Mouse (Mus musculus): ENCODE data around the gene Hk2. TPM values are rescaled to one million over a fixed set of nuclear protein-coding genes. Genes with fewer than 3 reads are reported as not detected.
A peak's percentile ranks its signal among the peaks of the same experiment; 100 is the strongest.

Hk2 gene
- total RNA-seq (2021), result 10 to 100 TPM; 50.0 to 61.7 TPM
- long read RNA-seq, experiment 1, full-length matches to known transcripts, result 24 of 45 reads
- long read RNA-seq, experiment 1, partial matches to known transcripts, result 9 of 45 reads
- long read RNA-seq, experiment 1, other reads (novel, unspliced or antisense), result 12 of 45 reads
- long read RNA-seq, experiment 2, full-length matches to known transcripts, result 21 of 39 reads
- long read RNA-seq, experiment 2, partial matches to known transcripts, result 7 of 39 reads
- long read RNA-seq, experiment 2, other reads (novel, unspliced or antisense), result 11 of 39 reads

GRCm38 (mm10) chr6:82774321-82774764 lies at the start of gene Hk2:
Gene Hk2, minus strand, starts transcription at chr6:82774454.
- DNase-seq, result peak; percentile 83

GRCm38 (mm10) chr6:82821758-82822253 lies 47.6 kb upstream of the Hk2 start:
- no peak for DNase-seq

GRCm38 (mm10) chr6:82820716-82821115 lies 46.5 kb upstream of the Hk2 start:
- DNase-seq, result no peak

GRCm38 (mm10) chr6:82814821-82815220 lies 40.6 kb upstream of the Hk2 start:
- DNase-seq, result no peak

- no peak for DNase-seq
Measured at GRCm38 (mm10) chr6:82807984-82808700, 33.9 kb upstream of the Hk2 start.

GRCm38 (mm10) chr6:82806971-82807370 lies 32.7 kb upstream of the Hk2 start:
- DNase-seq, result no peak

- no peak for DNase-seq
Measured at GRCm38 (mm10) chr6:82806503-82806902, 32.2 kb upstream of the Hk2 start.

- DNase-seq, result no peak
Measured at GRCm38 (mm10) chr6:82805894-82806293, 31.6 kb upstream of the Hk2 start.

- DNase-seq, result no peak
Measured at GRCm38 (mm10) chr6:82804984-82805383, 30.7 kb upstream of the Hk2 start.

GRCm38 (mm10) chr6:82798202-82798737 lies 24.0 kb upstream of the Hk2 start:
- no peak for DNase-seq

GRCm38 (mm10) chr6:82797300-82797839 lies 23.1 kb upstream of the Hk2 start:
- no peak for DNase-seq

- no peak for DNase-seq
Measured at GRCm38 (mm10) chr6:82790864-82791263, 16.6 kb upstream of the Hk2 start.

- DNase-seq, result no peak
Measured at GRCm38 (mm10) chr6:82783906-82784305, 9.7 kb upstream of the Hk2 start.

- no peak for DNase-seq
Measured at GRCm38 (mm10) chr6:82780802-82781393, 6.6 kb upstream of the Hk2 start.

GRCm38 (mm10) chr6:82780369-82780768 lies 6.1 kb upstream of the Hk2 start:
- no peak for DNase-seq

GRCm38 (mm10) chr6:82777124-82777654 lies 2.9 kb upstream of the Hk2 start:
- no peak for DNase-seq

GRCm38 (mm10) chr6:82775386-82775785 lies 1.1 kb upstream of the Hk2 start:
- no peak for DNase-seq

GRCm38 (mm10) chr6:82773261-82774131 lies 758 bp downstream of the Hk2 start:
- peak; percentile 34 for DNase-seq

GRCm38 (mm10) chr6:82772451-82773101 lies 1.7 kb downstream of the Hk2 start:
- DNase-seq, result peak; percentile 41

- DNase-seq, result no peak
Measured at GRCm38 (mm10) chr6:82771981-82772409, 2.3 kb downstream of the Hk2 start.

GRCm38 (mm10) chr6:82771059-82771458 lies 3.2 kb downstream of the Hk2 start:
- no peak for DNase-seq
